Mouse (Mus musculus): ENCODE measurements around the gene Phlpp1. TPM values are rescaled to one million over a fixed set of nuclear protein-coding genes. Genes with fewer than 3 reads are reported as not detected.

Gene Phlpp1
- polyA plus RNA-seq, 1 experiment, result not detected

GRCm38 (mm10) chr1:106403011-106403501 lies 231.5 kb downstream of the Phlpp1 start:
- Histone ChIP-seq H3K4me3 (ENCODE audit: insufficient read depth, low read depth, low read length) (no peak overlapping the region), H3K27ac (ENCODE audit: insufficient read depth, low read depth, low read length) (no peak overlapping the region), H3K4me1 (ENCODE audit: control insufficient read depth, insufficient read depth, low read length) (peaks cover 10% of the 10 kb centered on the region)
- TF ChIP-seq POLR2A (IDR thresholded peaks at IDR 0.05; ENCODE audit: insufficient read depth, low read depth, low read length) (no peak), CTCF (IDR thresholded peaks at IDR 0.05; ENCODE audit: insufficient read depth, low read depth, low read length) (no peak)
- 58% methylated on average over 6 of the region's 6 CpGs for WGBS

DNA sequence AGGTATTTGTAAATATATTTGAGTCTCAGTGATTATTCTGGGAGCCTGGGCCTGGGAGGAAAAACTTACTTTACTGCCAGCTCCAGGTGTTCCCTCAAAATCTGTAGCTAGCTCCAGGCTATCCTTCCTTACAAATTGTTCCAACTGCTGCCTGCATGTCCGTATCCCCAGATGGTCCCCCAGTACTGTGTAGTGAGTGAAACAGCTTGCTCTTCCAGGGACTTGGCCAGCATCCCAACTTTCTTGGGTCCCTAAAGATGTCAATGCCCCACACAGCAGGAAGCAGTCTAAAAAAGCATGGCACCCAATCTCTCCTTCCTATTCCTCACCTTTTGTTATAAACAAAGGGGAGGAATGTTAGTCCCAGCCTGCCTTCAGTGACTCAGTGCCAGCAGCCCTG lies 235.3 kb downstream of the Phlpp1 start:
- no peak for TF ChIP-seq POLR2A (IDR thresholded peaks at IDR 0.05; ENCODE audit: insufficient read depth, low read depth, low read length)
- TF ChIP-seq CTCF (IDR thresholded peaks at IDR 0.05; ENCODE audit: insufficient read depth, low read depth, low read length), result no peak
- WGBS, result 68% methylated on average over 1 of the region's 1 CpGs
- no peak overlapping the region for H3K27ac ChIP-seq (ENCODE audit: insufficient read depth, low read depth, low read length)

GRCm38 (mm10) chr1:106407963-106408440 lies 236.4 kb downstream of the Phlpp1 start:
- TF ChIP-seq POLR2A (IDR thresholded peaks at IDR 0.05; ENCODE audit: insufficient read depth, low read depth, low read length), result no peak
- WGBS, result 67% methylated on average over 7 of the region's 7 CpGs
- Histone ChIP-seq H3K4me3 (ENCODE audit: insufficient read depth, low read depth, low read length) (no peak overlapping the region), H3K27ac (ENCODE audit: insufficient read depth, low read depth, low read length) (no peak overlapping the region), H3K4me1 (ENCODE audit: control insufficient read depth, insufficient read depth, low read length) (peaks cover 3% of the 10 kb centered on the region; the same call in 1 of the 2 replicates)

More for the DNA sequence above, 235.3 kb downstream of the Phlpp1 start:
- Histone ChIP-seq H3K4me3 (ENCODE audit: insufficient read depth, low read depth, low read length) (no peak overlapping the region), H3K4me1 (ENCODE audit: control insufficient read depth, insufficient read depth, low read length) (peaks cover 3% of the 10 kb centered on the region; the same call in 1 of the 2 replicates)

- Histone ChIP-seq H3K4me3 (ENCODE audit: insufficient read depth, low read depth, low read length) (no peak overlapping the region), H3K27ac (ENCODE audit: insufficient read depth, low read depth, low read length) (no peak overlapping the region), H3K4me1 (ENCODE audit: control insufficient read depth, insufficient read depth, low read length) (no peaks in the 10 kb centered on the region)
- 92% methylated on average over 2 of the region's 2 CpGs for WGBS
- TF ChIP-seq POLR2A (IDR thresholded peaks at IDR 0.05; ENCODE audit: insufficient read depth, low read depth, low read length) (no peak), CTCF (IDR thresholded peaks at IDR 0.05; ENCODE audit: insufficient read depth, low read depth, low read length) (no peak)
Observed at GRCm38 (mm10) chr1:106410858-106411257, 239.3 kb downstream of the Phlpp1 start.

DNA sequence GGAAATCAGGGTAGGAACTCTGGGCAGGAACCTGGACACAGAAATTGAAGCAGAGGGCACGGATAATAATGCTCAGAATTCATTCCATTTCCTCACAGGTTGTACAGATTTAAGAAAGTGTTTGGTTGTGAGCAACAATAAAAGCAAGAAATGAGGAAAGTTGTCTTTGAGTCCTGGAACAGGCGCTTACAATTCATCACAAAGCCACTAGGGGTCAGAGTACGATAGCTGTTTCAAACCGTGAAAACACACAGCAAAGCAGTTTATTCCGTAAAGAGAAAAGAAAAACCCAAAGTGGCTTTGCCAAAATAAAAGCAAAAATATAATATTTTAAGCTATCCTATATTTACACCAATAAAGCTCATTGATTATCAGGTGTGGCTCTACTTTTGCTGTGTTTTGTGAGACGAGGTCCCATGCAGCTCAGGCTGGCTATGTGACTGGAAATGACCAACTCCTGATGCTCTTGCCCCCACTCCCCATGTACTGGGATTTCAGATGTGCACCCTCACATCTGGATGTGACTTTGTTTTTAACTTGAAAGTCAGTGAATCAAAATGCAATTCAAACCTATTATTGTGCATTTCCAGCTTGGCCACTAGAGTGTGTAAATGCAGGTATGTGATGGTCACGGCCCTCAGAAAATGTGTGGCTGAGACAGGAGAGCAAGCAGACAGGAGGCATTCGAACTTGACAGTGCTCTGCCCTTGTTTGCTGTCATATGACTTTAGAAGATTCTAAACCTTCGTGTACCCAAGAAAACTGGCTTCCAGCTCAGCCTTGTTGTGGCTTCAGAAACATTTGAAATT lies 253.8 kb downstream of the Phlpp1 start:
- H3K4me1 ChIP-seq (ENCODE audit: control insufficient read depth, insufficient read depth, low read length), result no peaks in the 10 kb centered on the region
- no peak overlapping the region for H3K27ac ChIP-seq (ENCODE audit: insufficient read depth, low read depth, low read length)
- H3K4me3 ChIP-seq (ENCODE audit: insufficient read depth, low read depth, low read length), result no peak overlapping the region
- 35% methylated on average over 9 of the region's 9 CpGs for WGBS
- TF ChIP-seq POLR2A (IDR thresholded peaks at IDR 0.05; ENCODE audit: insufficient read depth, low read depth, low read length) (no peak), CTCF (IDR thresholded peaks at IDR 0.05; ENCODE audit: insufficient read depth, low read depth, low read length) (no peak)

DNA sequence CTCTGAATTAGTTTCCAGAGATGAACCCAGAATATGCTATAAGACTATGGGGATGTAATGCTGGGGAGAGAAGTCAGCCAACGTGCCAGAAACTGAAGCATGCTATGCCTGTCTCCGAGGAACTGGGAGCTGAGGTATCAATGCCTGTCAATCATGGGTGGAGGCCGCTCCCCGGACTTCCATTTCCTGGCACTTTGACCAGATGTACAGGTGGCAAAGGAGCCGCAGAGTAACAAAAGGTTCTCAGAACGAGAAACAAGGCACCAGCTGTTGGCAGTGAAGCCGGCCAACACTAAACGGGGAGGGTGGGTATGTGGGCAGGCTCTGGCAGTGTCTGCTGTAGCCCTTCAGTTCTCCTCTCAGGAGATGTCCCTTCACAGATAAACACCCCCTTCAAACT lies 256.6 kb downstream of the Phlpp1 start:
- 13% methylated on average over 8 of the region's 8 CpGs for WGBS
- TF ChIP-seq POLR2A (IDR thresholded peaks at IDR 0.05; ENCODE audit: insufficient read depth, low read depth, low read length) (no peak), CTCF (IDR thresholded peaks at IDR 0.05; ENCODE audit: insufficient read depth, low read depth, low read length) (no peak)
- H3K4me1 ChIP-seq (ENCODE audit: control insufficient read depth, insufficient read depth, low read length), result no peaks in the 10 kb centered on the region
- no peak overlapping the region for H3K27ac ChIP-seq (ENCODE audit: insufficient read depth, low read depth, low read length)
- no peak overlapping the region for H3K4me3 ChIP-seq (ENCODE audit: insufficient read depth, low read depth, low read length)

- no peaks in the 10 kb centered on the region for H3K4me1 ChIP-seq (ENCODE audit: control insufficient read depth, insufficient read depth, low read length)
- no peak overlapping the region for H3K4me3 ChIP-seq (ENCODE audit: insufficient read depth, low read depth, low read length)
- 53% methylated on average over 4 of the region's 4 CpGs for WGBS
- TF ChIP-seq CTCF (IDR thresholded peaks at IDR 0.05; ENCODE audit: insufficient read depth, low read depth, low read length), result no peak
- no peak for TF ChIP-seq POLR2A (IDR thresholded peaks at IDR 0.05; ENCODE audit: insufficient read depth, low read depth, low read length)
- no peak overlapping the region for H3K27ac ChIP-seq (ENCODE audit: insufficient read depth, low read depth, low read length)
Observed at GRCm38 (mm10) chr1:106428580-106428979, 257.0 kb downstream of the Phlpp1 start.

DNA sequence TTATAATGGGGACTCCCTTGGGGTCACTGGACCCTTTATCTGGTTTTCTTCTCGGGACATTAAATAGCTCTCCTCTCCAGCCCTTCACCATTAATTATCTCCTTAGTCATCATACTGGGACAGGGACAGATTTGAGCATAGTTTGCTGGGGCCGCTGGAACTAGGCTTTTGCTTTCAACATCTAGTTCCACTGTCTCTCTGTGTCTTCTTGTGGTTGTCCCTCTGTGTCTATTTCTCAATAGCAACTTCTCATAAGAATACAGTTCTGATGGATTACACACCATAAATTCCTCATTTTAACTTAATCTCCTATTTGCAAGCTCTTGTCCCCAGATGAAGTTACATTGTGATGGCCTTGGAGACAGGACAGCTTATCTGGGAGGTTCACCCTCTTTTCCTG lies 262.0 kb downstream of the Phlpp1 start:
- Histone ChIP-seq H3K27ac (ENCODE audit: insufficient read depth, low read depth, low read length) (no peak overlapping the region), H3K4me3 (ENCODE audit: insufficient read depth, low read depth, low read length) (no peak overlapping the region), H3K4me1 (ENCODE audit: control insufficient read depth, insufficient read depth, low read length) (no peaks in the 10 kb centered on the region)
- WGBS, result 73% methylated on average over 2 of the region's 2 CpGs
- no peak for TF ChIP-seq POLR2A (IDR thresholded peaks at IDR 0.05; ENCODE audit: insufficient read depth, low read depth, low read length)
- TF ChIP-seq CTCF (IDR thresholded peaks at IDR 0.05; ENCODE audit: insufficient read depth, low read depth, low read length), result no peak

Other genes starting within 250 kb of the Phlpp1 start
- not detected in 2 replicates for gene Zcchc2, start 181.3 kb upstream of the Phlpp1 start, polyA plus RNA-seq (2012; ENCODE audit: insufficient read depth, insufficient read length, low replicate concordance, missing spikeins)